Mouse (Mus musculus): Measurements from ENCODE around the gene Stn1. TPM values are rescaled to one million over a fixed set of nuclear protein-coding genes. Genes with fewer than 3 reads are reported as not detected.

Stn1 gene
- polyA plus RNA-seq, 1 experiment from 2014 or later, result 53.8 TPM

DNA sequence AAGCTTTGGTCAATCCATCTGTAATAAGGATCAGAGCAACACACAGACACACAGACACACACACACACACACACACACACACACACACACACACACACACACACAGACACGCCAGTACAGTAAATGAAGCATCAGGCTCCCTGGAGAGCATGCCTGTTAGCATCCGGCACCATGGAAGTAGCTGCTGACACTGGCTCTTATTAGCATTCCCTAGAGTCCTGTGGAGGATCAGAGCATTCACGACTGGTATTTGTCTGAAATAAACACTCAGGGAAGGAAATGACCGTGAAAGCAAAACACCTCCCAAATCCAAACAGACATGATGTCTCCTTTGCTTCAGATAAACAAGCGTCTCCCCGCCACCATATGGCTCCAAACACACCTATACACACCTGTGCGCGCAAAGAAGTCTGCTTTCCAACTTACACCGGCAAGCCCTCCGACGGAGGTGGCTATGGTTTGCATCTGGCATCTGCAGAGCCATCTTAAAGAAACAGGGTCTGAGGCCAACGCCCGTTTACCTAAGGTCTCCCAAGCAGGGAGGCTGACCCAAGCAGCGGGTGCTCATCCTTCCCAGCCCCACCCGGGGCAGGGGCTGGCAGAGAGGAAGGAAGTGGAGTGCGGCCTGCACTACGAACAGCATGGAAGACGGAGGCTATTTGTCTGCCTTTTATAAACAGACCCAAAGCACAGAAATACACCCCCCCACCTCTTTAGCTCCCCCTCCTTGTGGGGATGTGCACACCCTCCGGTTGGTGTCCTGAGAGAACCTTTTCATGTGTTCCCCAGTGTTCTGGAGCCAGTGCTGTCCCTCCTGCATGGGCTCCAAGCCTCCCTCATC lies 77.0 kb downstream of the Stn1 start:
- peak overlapping the region; percentile 10; the same call in 1 of the 2 replicates for H3K4me3 ChIP-seq
- H3K4me1 ChIP-seq, result peaks cover 90% of the 10 kb centered on the region
- H3K27ac ChIP-seq, result peak overlapping the region; percentile 32; the same call in 1 of the 2 replicates
- peaks cover 15% of the 10 kb centered on the region for H3K36me3 ChIP-seq
- no peaks in the 10 kb centered on the region for H3K9me3 ChIP-seq
- 59% methylated on average over 19 of the region's 19 CpGs for WGBS
- no peak for DNase-seq (ENCODE audit: low spot score)
- H3K27me3 ChIP-seq (ENCODE audit: insufficient read depth, poor library complexity, severe bottlenecking), result no peaks in the 10 kb centered on the region

DNA sequence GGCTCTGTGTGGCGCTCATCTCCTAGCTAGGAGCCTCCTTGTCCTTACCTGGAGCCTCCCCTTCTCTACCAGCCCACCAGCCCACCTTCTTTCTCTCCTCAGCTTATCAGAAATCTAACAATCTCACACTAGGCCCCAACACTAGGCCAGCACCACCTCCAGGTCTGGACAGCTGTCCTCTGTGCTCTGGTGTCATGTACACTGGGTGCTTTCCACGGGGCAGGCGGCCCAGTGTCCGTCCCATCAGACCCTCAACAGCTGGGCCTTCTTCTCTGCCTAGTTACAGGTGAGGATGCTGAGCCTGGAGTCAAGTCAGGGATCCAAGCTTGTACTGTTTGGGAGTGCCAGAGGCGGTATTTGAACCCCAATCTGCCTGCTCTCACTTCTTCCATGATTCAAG lies 78.1 kb downstream of the Stn1 start:
- Histone ChIP-seq H3K4me3 (no peak overlapping the region), H3K4me1 (peaks cover 90% of the 10 kb centered on the region), H3K27me3 (ENCODE audit: insufficient read depth, poor library complexity, severe bottlenecking) (no peaks in the 10 kb centered on the region), H3K36me3 (peaks cover 15% of the 10 kb centered on the region), H3K9me3 (no peaks in the 10 kb centered on the region), H3K27ac (peak overlapping the region; percentile 56)
- no peak for DNase-seq (ENCODE audit: low spot score)
- WGBS, result 89% methylated on average over 5 of the region's 5 CpGs

DNA sequence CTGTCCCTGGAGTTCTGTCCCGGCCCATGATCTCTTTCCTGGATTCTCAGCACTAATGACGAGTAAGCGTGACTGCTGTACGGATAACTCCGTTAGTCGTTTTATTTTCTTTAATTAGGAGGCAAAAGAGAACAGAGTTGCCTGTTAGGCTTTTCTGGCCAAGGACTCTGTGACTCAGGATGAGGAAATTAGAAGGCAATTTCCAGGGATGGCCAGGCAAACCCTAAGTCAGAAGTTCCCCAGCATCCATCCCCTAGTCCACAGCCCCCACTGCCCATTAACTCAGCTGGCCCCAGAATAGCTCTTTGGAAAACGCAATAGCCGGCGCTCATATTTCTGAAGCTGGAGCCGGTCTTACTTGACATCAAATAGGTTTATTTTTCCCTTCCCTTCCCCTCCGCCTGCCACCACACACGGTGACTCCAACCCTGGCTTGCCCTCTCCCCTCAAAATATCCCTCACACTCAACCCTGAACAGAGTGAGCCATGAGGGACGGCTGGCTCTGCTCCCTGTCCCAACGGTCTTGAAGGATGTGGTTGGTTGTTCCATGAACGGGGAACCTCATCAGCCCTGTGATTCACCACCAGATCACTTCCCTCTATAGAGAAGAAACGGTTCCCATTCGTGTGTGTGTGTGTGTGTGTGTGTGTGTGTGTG lies 78.7 kb downstream of the Stn1 start:
- Histone ChIP-seq H3K9me3 (no peaks in the 10 kb centered on the region), H3K4me3 (no peak overlapping the region), H3K27ac (peak overlapping the region; percentile 56), H3K4me1 (peaks cover 94% of the 10 kb centered on the region), H3K36me3 (peaks cover 17% of the 10 kb centered on the region), H3K27me3 (ENCODE audit: insufficient read depth, poor library complexity, severe bottlenecking) (no peaks in the 10 kb centered on the region)
- DNase-seq (ENCODE audit: low spot score), result no peak
- WGBS, result 58% methylated on average over 17 of the region's 17 CpGs

DNA sequence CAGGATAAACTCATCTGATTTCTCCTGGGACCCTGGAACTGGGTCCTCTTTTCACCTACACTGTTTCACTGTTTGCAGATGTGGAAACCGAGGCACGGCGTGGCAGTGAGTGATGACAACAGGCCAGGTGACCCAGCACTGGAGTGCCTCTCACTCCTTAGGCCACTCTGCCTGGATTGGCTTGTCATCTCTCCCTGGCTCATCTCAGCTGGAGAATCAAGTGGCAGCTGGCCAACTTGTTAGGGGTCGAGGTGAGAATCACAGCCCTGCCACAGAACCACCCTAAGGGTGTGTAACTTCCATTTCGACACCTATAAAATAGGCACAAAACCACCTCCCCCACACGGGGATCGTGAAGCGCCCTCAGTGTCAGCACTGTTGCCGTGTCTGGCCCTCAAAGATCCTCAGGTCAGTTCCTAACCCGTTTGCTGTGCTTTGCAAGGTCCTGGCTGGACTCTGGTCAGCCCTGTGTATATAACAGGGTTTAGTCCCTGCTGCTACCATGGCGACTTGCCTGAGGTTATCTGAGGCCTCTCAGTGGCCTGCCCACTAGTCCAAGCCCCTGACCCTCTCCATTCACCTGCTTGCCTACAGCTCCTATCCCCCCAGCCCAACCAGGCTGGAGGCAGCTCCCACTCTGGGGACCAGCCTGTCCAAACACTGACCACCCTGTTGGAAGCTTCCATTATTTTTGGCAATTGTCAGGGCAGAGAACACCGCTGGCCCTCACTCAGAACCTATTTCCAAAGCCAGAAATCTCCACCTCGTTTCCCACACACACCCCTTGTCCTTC lies 79.4 kb downstream of the Stn1 start:
- WGBS, result 44% methylated on average over 13 of the region's 13 CpGs
- no peaks in the 10 kb centered on the region for H3K9me3 ChIP-seq
- peaks cover 17% of the 10 kb centered on the region for H3K36me3 ChIP-seq
- H3K27ac ChIP-seq, result peak overlapping the region; percentile 56
- peaks cover 92% of the 10 kb centered on the region for H3K4me1 ChIP-seq
- no peak for DNase-seq (ENCODE audit: low spot score)
- peak overlapping the region; percentile 18; the same call in 1 of the 2 replicates for H3K4me3 ChIP-seq
- no peaks in the 10 kb centered on the region for H3K27me3 ChIP-seq (ENCODE audit: insufficient read depth, poor library complexity, severe bottlenecking)

DNA sequence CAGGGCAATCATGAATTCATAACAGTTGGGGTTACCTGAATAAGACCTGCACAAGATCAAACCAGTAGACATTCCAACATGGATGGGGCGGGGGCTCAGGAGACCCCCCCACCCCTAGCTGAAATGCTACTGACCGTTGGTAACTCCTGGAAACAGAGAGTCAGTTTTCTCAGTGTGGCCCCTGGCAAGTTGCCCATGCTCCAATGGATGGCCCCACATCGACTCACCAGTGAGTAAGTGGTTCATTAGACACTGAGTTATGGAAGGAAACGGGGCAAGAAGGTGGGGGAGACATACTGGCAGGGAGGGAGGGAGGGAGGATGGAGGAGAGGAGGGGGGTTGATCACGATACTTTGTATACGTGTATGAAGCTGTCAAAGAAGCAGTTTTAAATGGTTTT lies 81.3 kb downstream of the Stn1 start:
- Histone ChIP-seq H3K36me3 (peaks cover 6% of the 10 kb centered on the region; the same call in 1 of the 2 replicates), H3K27me3 (ENCODE audit: insufficient read depth, poor library complexity, severe bottlenecking) (no peaks in the 10 kb centered on the region), H3K9me3 (no peaks in the 10 kb centered on the region), H3K4me3 (no peak overlapping the region), H3K4me1 (peaks cover 97% of the 10 kb centered on the region), H3K27ac (no peak overlapping the region)
- DNase-seq (ENCODE audit: low spot score), result no peak
- WGBS, result 75% methylated on average over 6 of the region's 6 CpGs

DNA sequence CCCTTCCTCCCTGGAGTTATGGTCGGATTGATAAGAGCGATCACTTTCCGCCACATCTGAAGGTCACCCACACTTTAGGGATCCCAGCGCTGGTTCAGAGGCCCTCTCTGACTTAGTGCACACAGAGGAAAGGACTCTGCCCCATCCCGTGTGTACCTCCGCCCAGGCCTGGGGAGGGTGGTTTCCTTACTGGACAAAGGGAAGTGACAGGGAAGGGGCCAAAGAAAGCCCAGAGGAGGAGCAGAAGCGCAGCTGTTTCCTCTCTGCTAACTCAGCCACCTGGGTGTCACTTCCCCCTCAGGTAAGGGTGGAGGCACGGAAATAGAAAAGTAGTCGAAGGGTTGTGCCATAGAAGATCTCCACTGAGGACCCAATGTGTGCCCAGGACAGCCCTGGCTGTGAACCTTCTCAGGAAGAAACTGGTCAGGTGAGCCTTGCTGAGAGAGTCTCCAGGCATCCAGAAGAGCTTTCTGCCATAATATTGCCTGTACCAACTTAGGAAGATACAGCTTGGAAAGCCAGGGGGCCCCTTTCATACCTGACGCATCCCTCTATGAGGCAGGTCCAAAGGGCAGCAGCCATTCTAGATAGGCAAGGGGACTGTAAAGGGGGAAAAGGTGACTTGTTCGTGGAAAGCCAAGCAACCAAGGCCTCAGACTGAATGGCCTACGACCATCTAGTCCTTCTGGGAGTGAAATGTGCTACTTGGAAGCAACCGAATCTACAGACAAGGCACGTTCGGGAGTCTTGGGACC lies 82.1 kb downstream of the Stn1 start:
- H3K4me1 ChIP-seq, result peaks cover 97% of the 10 kb centered on the region
- WGBS, result 61% methylated on average over 15 of the region's 15 CpGs

DNA sequence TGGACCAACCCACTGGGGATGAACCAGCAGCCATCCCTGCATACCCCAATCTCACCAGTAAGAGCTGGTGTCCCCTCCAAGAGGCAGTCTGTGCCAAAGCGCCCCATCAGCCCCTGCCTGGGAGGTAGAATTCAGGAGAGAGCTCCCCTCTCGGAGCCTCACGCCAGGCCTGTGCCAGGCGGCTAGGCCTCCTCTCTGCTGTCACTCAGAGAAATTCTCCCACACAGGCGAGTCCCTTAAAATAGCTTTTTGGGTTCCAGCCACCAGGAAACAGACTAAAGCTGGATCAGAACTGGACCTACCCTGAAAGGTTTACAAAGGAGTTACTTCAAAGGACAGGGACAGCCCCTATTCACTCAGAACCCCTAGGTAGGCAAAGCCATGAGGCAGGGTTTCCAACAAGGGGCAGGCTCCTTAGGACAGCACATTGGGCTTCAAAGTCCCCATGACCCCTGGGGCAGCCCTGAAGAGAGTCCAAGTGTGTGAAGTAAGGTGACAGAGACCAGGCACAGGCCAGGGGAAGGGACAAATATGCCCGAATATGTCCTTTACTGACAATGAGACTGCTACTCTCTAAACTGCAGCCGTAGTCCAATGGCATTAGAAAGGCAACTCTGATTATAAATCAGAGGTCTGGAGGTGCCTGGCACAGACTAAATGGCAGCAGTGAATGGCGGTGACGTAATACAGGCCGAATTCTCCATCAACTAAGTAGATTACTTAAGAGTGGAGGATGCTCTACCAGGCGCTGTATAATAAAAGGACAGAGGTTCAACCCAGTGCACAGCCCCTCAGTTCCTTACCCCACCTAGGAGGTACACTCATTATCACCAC lies 82.9 kb downstream of the Stn1 start:
- WGBS, result 58% methylated on average over 11 of the region's 11 CpGs
- H3K27ac ChIP-seq, result peak overlapping the region; percentile 83

More for the DNA sequence above, 82.1 kb downstream of the Stn1 start:
- Histone ChIP-seq H3K27ac (peak overlapping the region; percentile 83), H3K9me3 (no peaks in the 10 kb centered on the region), H3K4me3 (no peak overlapping the region), H3K36me3 (0 out of 2 replicates have a peak, but pooled peaks cover 2% of the 10 kb centered on the region), H3K27me3 (ENCODE audit: insufficient read depth, poor library complexity, severe bottlenecking) (no peaks in the 10 kb centered on the region)
- no peak for DNase-seq (ENCODE audit: low spot score)

DNA sequence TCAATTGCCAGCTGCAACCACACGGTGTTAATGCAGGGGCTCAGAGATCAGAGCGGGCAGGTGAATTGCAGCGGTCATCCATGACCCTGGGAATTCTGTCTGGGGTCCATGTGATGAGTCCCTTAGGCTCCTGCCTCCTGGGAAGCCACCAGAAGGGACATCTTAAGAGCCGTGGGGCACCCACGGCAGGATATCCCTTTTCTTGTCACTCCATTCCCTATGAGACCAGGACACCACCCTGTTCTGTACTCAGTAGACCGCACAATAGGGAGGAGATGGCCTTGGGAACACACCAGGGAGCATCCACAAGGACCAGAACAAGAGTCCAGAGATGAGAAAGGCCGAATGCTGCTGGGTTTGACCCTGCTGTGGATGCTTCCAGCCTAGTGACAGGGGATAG lies 84.0 kb downstream of the Stn1 start:
- no peak for DNase-seq (ENCODE audit: low spot score)
- Histone ChIP-seq H3K27me3 (ENCODE audit: insufficient read depth, poor library complexity, severe bottlenecking) (no peaks in the 10 kb centered on the region), H3K36me3 (0 out of 2 replicates have a peak, but pooled peaks cover 2% of the 10 kb centered on the region), H3K4me3 (no peak overlapping the region), H3K9me3 (no peaks in the 10 kb centered on the region), H3K27ac (peak overlapping the region; percentile 83), H3K4me1 (peaks cover 97% of the 10 kb centered on the region)
- WGBS, result 88% methylated on average over 7 of the region's 7 CpGs

More for the DNA sequence above, 82.9 kb downstream of the Stn1 start:
- H3K27me3 ChIP-seq (ENCODE audit: insufficient read depth, poor library complexity, severe bottlenecking), result no peaks in the 10 kb centered on the region
- no peak for DNase-seq (ENCODE audit: low spot score)
- H3K9me3 ChIP-seq, result no peaks in the 10 kb centered on the region
- peaks cover 97% of the 10 kb centered on the region for H3K4me1 ChIP-seq
- no peak overlapping the region for H3K4me3 ChIP-seq
- H3K36me3 ChIP-seq, result 0 out of 2 replicates have a peak, but pooled peaks cover 2% of the 10 kb centered on the region

DNA sequence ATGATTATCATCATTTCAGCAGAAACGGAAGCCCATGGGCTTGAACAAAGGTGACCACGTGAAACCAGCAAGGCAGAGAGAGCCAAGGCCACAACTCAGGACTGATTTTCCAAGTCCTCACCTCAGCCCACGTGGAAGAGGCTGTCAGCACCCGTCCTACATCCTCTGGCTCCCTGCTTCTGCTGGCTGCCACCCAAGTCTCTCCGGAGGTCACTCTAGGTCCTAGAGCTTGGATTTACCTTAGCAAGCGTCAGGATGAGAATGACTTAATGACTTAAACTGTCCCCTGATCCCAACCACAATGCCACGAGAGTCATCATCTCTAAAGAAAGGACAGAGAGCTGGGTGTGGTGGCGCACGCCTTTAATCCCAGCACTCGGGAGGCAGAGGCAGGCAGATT lies 84.6 kb downstream of the Stn1 start:
- peak overlapping the region; percentile 79 for H3K27ac ChIP-seq
- 0 out of 2 replicates have a peak, but pooled peaks cover 2% of the 10 kb centered on the region for H3K36me3 ChIP-seq
- no peaks in the 10 kb centered on the region for H3K27me3 ChIP-seq (ENCODE audit: insufficient read depth, poor library complexity, severe bottlenecking)
- no peak for DNase-seq (ENCODE audit: low spot score)
- WGBS, result 71% methylated on average over 10 of the region's 10 CpGs
- H3K9me3 ChIP-seq, result no peaks in the 10 kb centered on the region
- peaks cover 97% of the 10 kb centered on the region for H3K4me1 ChIP-seq
- H3K4me3 ChIP-seq, result no peak overlapping the region

DNA sequence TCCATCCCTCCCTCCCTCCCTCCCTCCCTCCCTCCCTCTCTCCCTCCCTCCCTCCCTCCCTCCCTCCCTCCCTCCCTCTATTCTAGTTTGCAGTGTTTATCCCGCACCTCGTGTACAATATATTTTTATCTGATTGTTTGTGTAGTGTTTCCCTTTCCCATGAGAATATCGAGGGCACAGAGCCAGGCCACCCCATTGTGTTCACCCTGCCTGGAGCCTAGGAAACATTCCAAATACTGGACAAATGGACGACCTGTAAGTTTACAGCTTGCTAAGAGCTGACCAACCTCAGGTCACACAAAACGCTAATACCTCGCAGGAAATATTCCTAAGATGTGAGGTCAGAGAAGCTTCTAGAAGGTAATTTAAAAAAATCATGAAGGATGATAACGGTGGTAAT lies 85.1 kb downstream of the Stn1 start:
- WGBS, result 72% methylated on average over 7 of the region's 7 CpGs
- peak overlapping the region; percentile 37; the same call in 1 of the 2 replicates for H3K27ac ChIP-seq

DNA sequence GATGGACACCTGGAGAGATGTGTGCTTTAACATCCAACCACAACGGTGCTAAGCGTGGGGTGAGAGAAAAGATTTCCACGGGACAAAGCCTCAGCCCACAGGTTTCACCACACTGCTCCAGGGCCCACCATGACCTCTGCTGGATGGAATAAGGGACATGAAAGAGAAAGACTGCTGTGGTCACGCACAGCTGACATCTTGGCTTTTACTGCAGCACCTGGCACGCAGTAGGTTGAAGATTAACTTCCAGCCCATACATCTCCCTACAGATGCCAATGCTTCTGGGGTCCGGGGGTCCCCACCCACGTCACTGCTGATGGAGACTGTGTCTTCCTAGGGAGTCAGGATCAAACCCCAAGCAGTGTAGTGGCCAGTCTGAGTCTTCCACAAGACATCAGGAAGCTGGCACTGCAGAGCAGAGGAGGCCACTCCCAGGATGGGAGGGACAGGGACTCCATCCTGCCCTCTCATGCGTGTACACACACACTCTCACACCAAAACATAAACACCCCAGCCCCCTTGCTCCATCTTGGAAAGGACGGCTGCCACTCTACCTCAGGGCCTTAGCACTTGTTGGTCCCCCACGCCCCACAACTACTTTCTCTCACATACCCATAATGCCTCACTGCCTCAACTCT lies 85.7 kb downstream of the Stn1 start:
- no peak overlapping the region for H3K4me3 ChIP-seq
- no peaks in the 10 kb centered on the region for H3K9me3 ChIP-seq
- H3K27me3 ChIP-seq (ENCODE audit: insufficient read depth, poor library complexity, severe bottlenecking), result no peaks in the 10 kb centered on the region
- H3K27ac ChIP-seq, result peak overlapping the region; percentile 37; the same call in 1 of the 2 replicates
- peaks cover 97% of the 10 kb centered on the region for H3K4me1 ChIP-seq
- H3K36me3 ChIP-seq, result 0 out of 2 replicates have a peak, but pooled peaks cover 2% of the 10 kb centered on the region
- WGBS, result 72% methylated on average over 10 of the region's 10 CpGs
- DNase-seq (ENCODE audit: low spot score), result no peak

More for the DNA sequence above, 85.1 kb downstream of the Stn1 start:
- no peak for DNase-seq (ENCODE audit: low spot score)
- H3K4me1 ChIP-seq, result peaks cover 97% of the 10 kb centered on the region
- H3K36me3 ChIP-seq, result 0 out of 2 replicates have a peak, but pooled peaks cover 2% of the 10 kb centered on the region
- H3K9me3 ChIP-seq, result no peaks in the 10 kb centered on the region
- H3K27me3 ChIP-seq (ENCODE audit: insufficient read depth, poor library complexity, severe bottlenecking), result no peaks in the 10 kb centered on the region
- no peak overlapping the region for H3K4me3 ChIP-seq

All from heart, embryonic 10.5 days (tissue).